Mouse (Mus musculus): Measurements from ENCODE around the gene Bak1.

DNA sequence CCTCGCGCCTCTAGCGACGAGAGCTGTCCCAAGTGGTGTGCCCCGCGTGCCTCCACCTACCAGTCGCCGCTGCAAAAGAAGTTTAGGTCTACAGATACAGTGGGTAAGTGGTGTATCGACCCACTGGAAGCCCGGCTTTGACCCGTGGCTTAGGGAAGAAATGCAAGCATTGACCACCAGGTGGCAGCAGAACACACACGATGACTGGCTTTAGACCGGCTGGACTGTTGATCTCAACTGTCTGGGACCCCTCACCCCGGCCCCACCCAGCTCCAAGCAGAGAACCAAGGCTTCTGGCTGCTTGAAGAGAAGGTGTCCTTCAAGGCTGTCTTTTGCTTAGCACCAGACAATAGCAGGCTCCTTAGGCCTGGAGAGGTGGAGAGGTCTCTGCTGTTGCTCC, 4.1 kb upstream of the Bak1 start:
- TF ChIP-seq CTCF (IDR thresholded peaks at IDR 0.05) (peak; percentile 95), EP300 (IDR thresholded peaks at IDR 0.05) (no peak)
